Mouse (Mus musculus) CH12.LX (cell line): Measurements from ENCODE around the gene Hopx. TPM values are rescaled to one million over a fixed set of nuclear protein-coding genes. Genes with fewer than 3 reads are reported as not detected.

Source experiments
- DNase-seq: peaks from one replicate; pipeline ENCODE4 v3.0.0-alpha.2; 2013; ENCODE audit errors: extremely low read depth
- H3K27ac ChIP-seq: 2 replicates; pipeline ENCODE4 v1.5.1; 2012; ENCODE audit warnings: low read depth, mild to moderate bottlenecking, control low read depth, moderate library complexity; ENCODE audit not compliant: insufficient read depth
- H3K27me3 ChIP-seq: replicated peaks from 2 replicates; pipeline ENCODE3; 2012; ENCODE audit warnings: inconsistent platforms
- H3K36me3 ChIP-seq, 2 experiments: replicated peaks in 1 of 2; 2 replicates each; pipeline versions ENCODE3 to v1.6.1; 2012; ENCODE audit warnings: inconsistent platforms in 1 of 2, low read length in 1 of 2, mild to moderate bottlenecking in 1 of 2, mixed read lengths in 1 of 2, moderate library complexity in 1 of 2; ENCODE audit not compliant: control insufficient read depth in 1 of 2, insufficient read depth in 1 of 2
- H3K4me1 ChIP-seq, 2 experiments: 2 replicates each; pipeline ENCODE4 v1.6.1; 2012; ENCODE audit warnings: inconsistent platforms in 1 of 2, moderate library complexity in 1 of 2; ENCODE audit not compliant: insufficient read depth in 2 of 2, control insufficient read depth in 1 of 2
- H3K4me2 ChIP-seq: 2 replicates; pipeline ENCODE4 v1.6.1; 2012; ENCODE audit warnings: low read depth, mild to moderate bottlenecking, control low read depth; ENCODE audit not compliant: poor library complexity, insufficient read depth, severe bottlenecking
- H3K4me3 ChIP-seq, 3 experiments: fragments of 150-350 bp in 1 of 3; sonication (generic) in 1 of 3; replicated peaks in 1 of 3; 2 replicates each; pipeline versions ENCODE3 to v1.5.1; 2011 to 2012; ENCODE audit warnings: low read depth in 2 of 3, low read length in 2 of 3, mild to moderate bottlenecking in 2 of 3, moderate library complexity in 2 of 3, control low read depth in 1 of 3, improper control_type of control experiment in 1 of 3, inconsistent platforms in 1 of 3, mixed read lengths in 1 of 3; ENCODE audit not compliant: poor library complexity in 1 of 3
- H3K79me2 ChIP-seq: replicated peaks from 2 replicates; pipeline ENCODE4 v1.6.1; 2012; ENCODE audit warnings: mild to moderate bottlenecking, moderate library complexity; ENCODE audit not compliant: control insufficient read depth, poor library complexity, insufficient read depth, severe bottlenecking; ENCODE audit errors: extremely low read depth
- H3K9ac ChIP-seq: 2 replicates; pipeline ENCODE4 v1.6.1; 2012; ENCODE audit warnings: low read depth, mild to moderate bottlenecking, control low read depth, moderate library complexity; ENCODE audit not compliant: insufficient read depth
- H3K9me3 ChIP-seq: replicated peaks from 2 replicates; pipeline ENCODE3; 2012; ENCODE audit warnings: low read length, inconsistent platforms, mixed read lengths
- BHLHE40 ChIP-seq: IDR thresholded peaks from 2 replicates; pipeline ENCODE4 v1.6.1; 2011; ENCODE audit warnings: mild to moderate bottlenecking, low read depth, low read length, improper control_type of control experiment
- CHD1 ChIP-seq: IDR thresholded peaks from 2 replicates; pipeline ENCODE4 v1.6.1; 2012; ENCODE audit warnings: low read depth, low read length, improper control_type of control experiment, inconsistent platforms
- CHD2 ChIP-seq: IDR thresholded peaks from 2 replicates; pipeline ENCODE4 v1.6.1; 2011; ENCODE audit warnings: low read length, improper control_type of control experiment
- CTCF ChIP-seq, 2 experiments: IDR thresholded peaks in 1 of 2; conservative IDR thresholded peaks in 1 of 2; 2 replicates each; pipeline ENCODE4 v1.5.1; 2011 to 2012; ENCODE audit warnings: low read depth in 2 of 2, low read length in 2 of 2, improper control_type of control experiment in 1 of 2, inconsistent platforms in 1 of 2, mild to moderate bottlenecking in 1 of 2, moderate library complexity in 1 of 2
- ELF1 ChIP-seq: IDR thresholded peaks from 2 replicates; pipeline ENCODE4 v1.6.1; 2014; ENCODE audit warnings: low read depth, mild to moderate bottlenecking, inconsistent platforms, low read length, improper control_type of control experiment
- EP300 ChIP-seq: IDR thresholded peaks from 2 replicates; pipeline ENCODE4 v1.6.1; 2011; ENCODE audit warnings: low read length, improper control_type of control experiment
- ETS1 ChIP-seq: conservative IDR thresholded peaks from 2 replicates; pipeline ENCODE4 v1.6.1; 2012; ENCODE audit warnings: low read depth, mild to moderate bottlenecking, inconsistent platforms, low read length, improper control_type of control experiment, moderate library complexity
- IRF4 ChIP-seq: IDR thresholded peaks from 2 replicates; pipeline ENCODE4 v1.6.1; 2014; ENCODE audit warnings: low read depth, mild to moderate bottlenecking, inconsistent platforms, low read length, improper control_type of control experiment
- JUN ChIP-seq: IDR thresholded peaks from 2 replicates; pipeline ENCODE4 v1.6.1; 2011; ENCODE audit warnings: low read depth, mild to moderate bottlenecking, low read length, improper control_type of control experiment, moderate library complexity; ENCODE audit not compliant: insufficient read depth
- JUND ChIP-seq: conservative IDR thresholded peaks from 2 replicates; pipeline ENCODE4 v1.6.1; 2011; ENCODE audit warnings: low read depth, low read length, improper control_type of control experiment
- MAX ChIP-seq: IDR thresholded peaks from 2 replicates; pipeline ENCODE4 v1.6.1; 2011; ENCODE audit warnings: low read length, improper control_type of control experiment
- MAZ ChIP-seq: IDR thresholded peaks from 2 replicates; pipeline ENCODE4 v1.6.1; 2012; ENCODE audit warnings: low read depth, mild to moderate bottlenecking, inconsistent platforms, low read length, improper control_type of control experiment, moderate library complexity
- MEF2A ChIP-seq: IDR thresholded peaks from 2 replicates; pipeline ENCODE4 v1.6.1; 2014; ENCODE audit warnings: low read depth, mild to moderate bottlenecking, inconsistent platforms, low read length, improper control_type of control experiment, borderline replicate concordance
- MXI1 ChIP-seq: IDR thresholded peaks from 2 replicates; pipeline ENCODE4 v1.6.1; 2011; ENCODE audit warnings: mild to moderate bottlenecking, low read depth, low read length, improper control_type of control experiment
- MYC ChIP-seq: IDR thresholded peaks from 2 replicates; pipeline ENCODE4 v1.6.1; 2011; ENCODE audit warnings: low read depth, mild to moderate bottlenecking, improper control_type of control experiment, low read length
- NELFE ChIP-seq: IDR thresholded peaks from 2 replicates; pipeline ENCODE4 v1.6.1; 2011; ENCODE audit warnings: low read depth, low read length, improper control_type of control experiment
- NRF1 ChIP-seq: IDR thresholded peaks from 2 replicates; pipeline ENCODE4 v1.6.1; 2014; ENCODE audit warnings: low read depth, mild to moderate bottlenecking, inconsistent platforms, low read length, improper control_type of control experiment, moderate library complexity
- PAX5 ChIP-seq: IDR thresholded peaks from 2 replicates; pipeline ENCODE4 v1.6.1; 2012; ENCODE audit warnings: low read length, inconsistent platforms, mixed read lengths
- POLR2A ChIP-seq: IDR thresholded peaks from 2 replicates; pipeline ENCODE4 v1.6.1; 2011; ENCODE audit warnings: low read depth, mild to moderate bottlenecking, improper control_type of control experiment, low read length
- RAD21 ChIP-seq: IDR thresholded peaks from 2 replicates; pipeline ENCODE4 v1.6.1; 2011; ENCODE audit warnings: low read depth, mild to moderate bottlenecking, low read length, improper control_type of control experiment, moderate library complexity
- RCOR1 ChIP-seq: conservative IDR thresholded peaks from 2 replicates; pipeline ENCODE4 v1.6.1; 2012; ENCODE audit warnings: low read depth, mild to moderate bottlenecking, inconsistent platforms, low read length, improper control_type of control experiment
- SIN3A ChIP-seq: IDR thresholded peaks from 2 replicates; pipeline ENCODE4 v1.6.1; 2012; ENCODE audit warnings: low read length, improper control_type of control experiment, inconsistent platforms
- TBP ChIP-seq: conservative IDR thresholded peaks from 2 replicates; pipeline ENCODE4 v1.6.1; 2011; ENCODE audit warnings: low read depth, low read length, improper control_type of control experiment
- TCF12 ChIP-seq: IDR thresholded peaks from 2 replicates; pipeline ENCODE4 v1.6.1; 2014; ENCODE audit warnings: low read depth, mild to moderate bottlenecking, inconsistent platforms, low read length, improper control_type of control experiment
- UBTF ChIP-seq: IDR thresholded peaks from 2 replicates; pipeline ENCODE4 v1.6.1; 2012; ENCODE audit warnings: low read depth, mild to moderate bottlenecking, inconsistent platforms, low read length, improper control_type of control experiment, moderate library complexity
- USF1 ChIP-seq: IDR thresholded peaks from 2 replicates; pipeline ENCODE4 v1.6.1; 2014; ENCODE audit warnings: low read depth, mild to moderate bottlenecking, inconsistent platforms, low read length, improper control_type of control experiment
- ZMIZ1 ChIP-seq: IDR thresholded peaks from 2 replicates; pipeline ENCODE4 v1.6.1; 2012; ENCODE audit warnings: low read depth, mild to moderate bottlenecking, inconsistent platforms, low read length, improper control_type of control experiment
- ZNF384 ChIP-seq: IDR thresholded peaks from 2 replicates; pipeline ENCODE4 v1.6.1; 2012; ENCODE audit warnings: low read depth, low read length, improper control_type of control experiment, inconsistent platforms
- dilution Hi-C: fragments of 300-500 bp; cut with MboI; formaldehyde crosslinking; loops from 2 replicates; pipeline ENCODE4 v1.14.3; 2020; ENCODE audit warnings: low sequenced_read_pairs; ENCODE audit not compliant: extremely low pct_unique_long_range_greater_than_20kb, extremely low pct_ligation_motif_present
- in situ Hi-C: fragments of 300-500 bp; cut with MboI; formaldehyde crosslinking; loops from 3 replicates; pipeline ENCODE4 v1.14.3; 2019; ENCODE audit warnings: low sequenced_read_pairs, low pct_ligation_motif_present, low pct_unique_long_range_greater_than_20kb, mixed read lengths
- polyA plus RNA-seq: library from polyadenylated mRNA; unstranded; fragments of >175 nt; gene quantifications from 2 replicates; pipeline ENCODE4 v1.2.1, GENCODE M21; 2012; ENCODE audit warnings: low read depth; ENCODE audit not compliant: insufficient read length
- total RNA-seq, 2 experiments: library from RNA; depleted of rRNA; stranded (reverse); fragments of 300-350 nt in 1 of 2; fragments of >200 nt in 1 of 2; gene quantifications; 2 replicates each; pipeline ENCODE4 v1.2.3; 2012 to 2014

Gene Hopx
- total and polyA plus RNA-seq, 3 experiments = 15.1 to 26.4 (median 20.0) TPM

GRCm38 (mm10) chr5:77146459-77147170, 31.7 kb upstream of the Hopx start:
- Histone ChIP-seq H3K79me2 (no peaks in the 10 kb centered on the region), H3K4me3 (no peak overlapping the region), H3K9ac (no peak overlapping the region), H3K27me3 (no peaks in the 10 kb centered on the region), H3K36me3 (no peaks in the 10 kb centered on the region), H3K4me1 (peaks cover 13 to 25% of the 10 kb centered on the region in 2 experiments), H3K9me3 (no peaks in the 10 kb centered on the region), H3K4me2 (no peak overlapping the region), H3K27ac (no peak overlapping the region)
- no peak for DNase-seq
- TF ChIP-seq EP300 = no peak
- TF ChIP-seq TBP = no peak
- no peak for TF ChIP-seq CHD1
- TF ChIP-seq MAX = no peak
- no peak for TF ChIP-seq NELFE
- TF ChIP-seq POLR2A = no peak
- no peak for TF ChIP-seq PAX5
- in situ Hi-C loops = no loop called here
- dilution Hi-C loops = no loop called here

- Histone ChIP-seq H3K4me3 (no peak overlapping the region), H3K4me1 (peaks cover 17 to 37% of the 10 kb centered on the region in 2 experiments), H3K27me3 (no peaks in the 10 kb centered on the region), H3K36me3 (no peaks in the 10 kb centered on the region), H3K27ac (no peak overlapping the region), H3K9ac (peak overlapping the region; percentile 4; the same call in 1 of the 2 replicates), H3K79me2 (no peaks in the 10 kb centered on the region), H3K4me2 (peak overlapping the region; percentile 57), H3K9me3 (no peaks in the 10 kb centered on the region)
- DNase-seq = peak; percentile 70
- in situ Hi-C loops (no loop called here), dilution Hi-C loops (no loop called here)
- TF ChIP-seq ELF1 (no peak), MEF2A (peak; percentile 76), MAX (0 out of 2 replicates have a peak, but pooled peaks have one; percentile 15), CTCF (conservative IDR thresholded peaks at IDR 0.05 in 1 of 2, IDR thresholded peaks at IDR 0.05 in 1 of 2; ENCODE audit: low read depth in 2 of 2, low read length in 2 of 2) (0 out of 4 replicates have a peak, but pooled peaks of 1 of the 2 experiments have one; percentile 3), JUND (no peak), CHD2 (peak; percentile 65; the same call in 1 of the 2 replicates), ETS1 (peak; percentile 24; the same call in 1 of the 2 replicates), ZMIZ1 (no peak), SIN3A (no peak), BHLHE40 (0 out of 2 replicates have a peak, but pooled peaks have one; percentile 31), NRF1 (no peak), IRF4 (peak; percentile 45), MYC (0 out of 2 replicates have a peak, but pooled peaks have one; percentile 35), RCOR1 (no peak), TBP (no peak), USF1 (no peak), POLR2A (no peak), RAD21 (no peak), MXI1 (no peak), TCF12 (no peak), UBTF (no peak), ZNF384 (peak; percentile 78), CHD1 (no peak), MAZ (no peak), EP300 (no peak), JUN (peak; percentile 74)
Observed at GRCm38 (mm10) chr5:77144647-77145046, 29.7 kb upstream of the Hopx start.
